Mouse (Mus musculus) liver, adult 2 months (tissue): Measurements from ENCODE around the gene Ttl.

Experiments used
- CTCF ChIP-seq: fragments of 200-500 bp; IDR thresholded peaks from 2 replicates; pipeline ENCODE4 v1.5.1; 2011; ENCODE audit warnings: low read depth, low read length, control low read depth
- POLR2A ChIP-seq: fragments of 200-500 bp; IDR thresholded peaks from 2 replicates; pipeline ENCODE4 v1.6.1; 2011; ENCODE audit warnings: low read length, control low read depth; ENCODE audit not compliant: insufficient read depth; ENCODE audit errors: extremely low read depth

DNA sequence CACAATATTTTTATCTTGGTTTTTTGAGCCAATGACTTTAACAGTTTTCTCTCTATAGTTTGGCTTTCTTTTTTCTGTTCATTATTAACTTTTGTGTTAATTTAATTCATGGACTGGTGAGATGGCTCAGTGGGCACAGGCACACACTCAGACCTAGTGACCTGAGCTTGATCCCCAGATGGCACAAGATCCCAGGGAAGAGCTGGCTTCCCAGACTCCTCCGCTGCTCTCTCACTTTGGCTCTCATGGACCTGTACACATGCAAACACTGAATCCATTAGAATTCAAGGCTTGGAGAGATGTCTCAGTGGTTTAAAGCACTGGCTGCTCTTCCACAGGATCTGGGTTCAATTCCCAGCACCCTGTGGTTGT lies 50.6 kb downstream of the Ttl start:
- TF ChIP-seq CTCF (no peak), POLR2A (no peak)
